Mouse (Mus musculus) thymus, postnatal 4 days (tissue): ENCODE data around the gene Ppm1j.
"Not testable (repeated sequence)": the region's sequence is repeated elsewhere in the genome, so short reads cannot be mapped to it uniquely, and the experiment has no call there.

Source experiments
- DNase-seq: peaks from one replicate; pipeline ENCODE4 v3.0.0; 2021

The Ppm1j gene

DNA sequence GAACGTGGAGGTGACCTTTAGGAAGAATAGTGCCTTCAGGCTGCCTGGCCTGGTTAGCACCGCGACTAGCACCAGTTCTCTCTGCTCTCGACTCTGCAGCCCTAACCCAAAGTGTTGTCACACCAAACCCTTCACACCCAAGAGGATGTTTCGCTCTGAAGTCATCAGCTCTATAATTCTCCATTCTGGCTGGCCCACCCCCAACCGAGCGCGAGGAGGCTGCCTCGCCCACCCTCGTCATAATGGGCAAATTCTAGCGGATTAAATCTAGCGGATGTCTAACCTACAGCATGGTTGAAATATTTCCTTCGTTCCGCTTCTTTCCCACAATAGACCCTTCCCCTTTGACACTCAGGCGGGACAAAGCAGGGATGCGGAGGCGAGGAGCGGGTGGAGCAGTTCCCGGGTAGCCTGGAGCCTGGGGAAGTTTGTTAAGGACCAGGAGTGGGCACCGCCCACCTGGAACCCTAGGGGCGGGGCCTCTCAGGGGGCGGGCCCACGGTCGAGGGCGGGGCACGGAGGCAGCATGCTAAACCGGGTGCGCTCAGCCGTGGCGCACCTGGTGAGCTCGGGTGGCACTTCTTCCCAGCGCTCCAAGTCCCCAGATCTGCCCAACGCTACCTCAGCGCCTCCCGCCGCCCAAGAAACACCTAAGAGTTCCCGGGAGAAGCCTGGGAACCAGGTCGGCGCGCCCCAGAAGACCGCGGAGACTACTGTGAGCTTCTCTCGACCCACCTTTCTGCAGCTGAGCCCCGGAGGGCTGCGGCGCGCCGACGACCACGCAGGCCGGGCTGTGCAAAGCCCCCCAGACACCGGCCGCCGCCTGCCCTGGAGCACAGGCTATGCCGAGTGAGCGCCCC, at the start of gene Ppm1j:
TSS of gene Ppm1j (plus strand) at position 496 of the 860 bp plus-strand sequence.
- DNase-seq = peak; percentile 80

DNA sequence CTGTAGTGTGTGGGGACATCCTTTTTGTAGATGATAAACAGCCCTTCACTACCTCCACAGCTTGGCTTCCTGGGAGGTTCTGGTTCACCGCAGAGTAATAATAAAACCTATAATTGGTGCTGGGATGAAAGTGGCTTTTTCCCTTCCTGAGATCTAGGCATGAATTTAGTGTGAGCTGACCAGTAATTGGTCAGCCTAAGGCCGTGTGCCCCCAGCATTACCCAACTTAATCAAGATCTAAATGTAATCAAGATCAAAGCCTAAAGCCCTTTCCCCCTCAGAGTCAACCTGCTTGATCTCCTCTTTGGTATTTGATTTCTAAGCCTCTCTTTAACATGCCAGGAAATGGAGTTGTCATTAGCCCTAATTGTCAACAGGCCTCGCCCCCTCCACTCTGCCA, 47.9 kb upstream of the Ppm1j start:
- no peak for DNase-seq

DNA sequence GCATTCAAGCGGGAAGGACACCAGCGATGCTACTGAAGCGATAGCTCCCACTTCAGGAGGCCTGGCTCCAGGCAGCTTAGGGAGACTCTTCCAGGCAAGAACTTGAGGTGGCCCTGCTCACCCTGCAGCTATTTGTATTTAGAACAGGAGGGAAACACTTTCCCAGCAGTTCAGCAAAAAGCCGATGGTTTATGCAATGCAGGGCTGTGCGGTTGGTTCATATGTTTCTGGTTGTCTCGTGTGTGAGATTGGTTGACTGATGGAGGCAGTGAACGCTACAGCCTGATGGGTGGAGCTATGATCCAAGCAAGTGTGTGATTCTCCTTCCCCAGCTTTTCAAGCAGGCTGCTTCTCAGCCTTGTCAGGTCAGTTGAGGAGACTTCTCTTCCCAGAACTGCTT, 46.2 kb upstream of the Ppm1j start:
- DNase-seq = no peak

DNA sequence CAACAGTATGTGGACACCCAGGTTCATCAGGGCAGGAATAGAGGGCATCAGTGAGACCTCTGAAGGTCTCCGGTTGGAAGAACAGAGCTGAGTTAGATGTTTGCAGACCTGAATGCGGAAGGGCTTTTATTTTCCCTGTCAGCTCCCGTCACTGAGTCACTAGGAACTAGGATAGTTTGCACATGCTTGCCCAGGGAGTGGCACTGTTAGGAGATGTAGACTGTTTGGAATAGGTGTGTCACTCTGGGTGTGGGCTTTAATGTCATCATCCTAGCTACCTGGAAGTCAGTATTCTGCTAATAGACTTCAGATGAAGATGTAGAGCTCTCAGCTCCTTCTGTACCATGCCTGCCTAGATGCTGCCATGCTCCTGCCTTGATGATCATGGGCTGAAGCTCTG, 38.9 kb upstream of the Ppm1j start:
- DNase-seq = no peak

DNA sequence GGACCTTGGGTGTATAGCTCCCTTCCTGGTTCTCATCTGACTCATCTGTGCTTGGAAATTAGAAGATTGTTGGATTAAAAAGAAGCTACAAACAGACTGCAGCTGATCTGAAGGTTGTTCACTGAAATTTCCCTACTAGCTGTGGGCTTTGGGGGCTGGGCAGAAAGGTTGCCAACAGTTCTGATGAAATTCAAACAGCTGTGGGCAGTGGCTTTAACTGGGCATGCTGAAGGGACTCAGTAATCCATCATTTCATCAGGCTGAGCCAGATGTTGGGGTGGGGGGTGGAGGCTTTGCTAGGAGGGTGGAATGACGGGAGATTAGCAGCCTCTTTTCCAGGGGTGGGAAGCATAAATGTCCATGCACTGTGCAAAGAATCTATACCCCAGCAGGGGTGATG, 37.7 kb upstream of the Ppm1j start:
- DNase-seq = no peak

DNA sequence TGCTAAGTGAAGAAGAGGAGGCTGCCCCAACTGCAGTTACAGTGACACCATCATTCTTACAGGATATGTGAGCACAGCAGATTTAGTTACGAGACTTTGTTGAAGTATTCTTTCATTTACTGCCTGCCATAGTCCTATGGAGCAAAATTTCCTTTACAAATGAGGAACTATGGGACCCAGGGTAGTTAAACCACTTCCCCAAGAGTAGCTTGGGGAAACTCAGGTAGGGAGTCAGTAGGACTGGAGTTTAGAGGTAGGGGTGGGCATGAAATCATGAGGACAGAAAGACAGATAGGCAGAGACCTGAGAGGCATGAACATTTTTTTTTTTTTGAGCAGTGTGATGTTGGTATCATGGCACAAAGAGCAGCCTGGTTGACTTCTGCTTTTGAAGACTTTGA, 37.0 kb upstream of the Ppm1j start:
- DNase-seq = no peak

DNA sequence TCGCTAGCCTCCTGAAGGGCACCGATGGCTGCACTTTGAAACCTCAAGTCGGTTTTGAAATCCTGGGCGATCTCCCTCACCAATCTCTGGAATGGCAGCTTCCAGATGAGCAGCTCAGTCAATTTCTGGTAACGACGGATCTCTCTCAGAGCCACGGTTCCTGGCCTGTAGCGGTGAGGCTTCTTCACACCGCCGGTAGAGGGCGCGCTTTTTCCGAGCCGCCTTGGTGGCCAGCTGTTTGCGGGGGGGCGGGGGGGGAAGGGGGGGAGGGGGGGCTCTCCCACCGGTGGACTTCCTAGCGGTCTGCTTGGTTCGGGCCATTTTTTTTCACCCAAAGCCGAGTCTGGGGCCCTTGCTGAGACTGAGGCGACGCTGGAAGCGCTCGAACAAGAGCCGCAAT, 28.0 kb upstream of the Ppm1j start:
- peak; percentile 75 for DNase-seq

DNA sequence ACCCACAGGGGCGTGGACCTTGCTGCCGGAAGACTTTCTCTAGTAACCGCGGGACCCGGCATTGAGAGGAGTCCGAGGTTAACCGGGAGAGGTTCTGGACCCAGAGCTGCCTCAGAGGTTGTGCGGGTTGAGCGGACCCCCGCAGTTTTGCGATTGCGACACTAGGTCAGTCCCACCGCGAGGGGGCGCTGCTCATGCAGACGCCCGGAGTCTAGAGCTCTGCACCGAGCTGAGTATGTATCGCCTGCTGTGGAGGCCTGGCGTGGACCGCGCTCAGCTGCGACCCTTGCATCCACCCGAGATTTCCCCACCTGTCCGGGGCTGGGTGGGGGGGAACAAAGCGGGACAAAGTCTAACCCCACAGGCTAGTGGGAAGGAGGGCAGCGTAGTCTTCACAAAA, 22.4 kb upstream of the Ppm1j start:
- DNase-seq = peak; percentile 91

DNA sequence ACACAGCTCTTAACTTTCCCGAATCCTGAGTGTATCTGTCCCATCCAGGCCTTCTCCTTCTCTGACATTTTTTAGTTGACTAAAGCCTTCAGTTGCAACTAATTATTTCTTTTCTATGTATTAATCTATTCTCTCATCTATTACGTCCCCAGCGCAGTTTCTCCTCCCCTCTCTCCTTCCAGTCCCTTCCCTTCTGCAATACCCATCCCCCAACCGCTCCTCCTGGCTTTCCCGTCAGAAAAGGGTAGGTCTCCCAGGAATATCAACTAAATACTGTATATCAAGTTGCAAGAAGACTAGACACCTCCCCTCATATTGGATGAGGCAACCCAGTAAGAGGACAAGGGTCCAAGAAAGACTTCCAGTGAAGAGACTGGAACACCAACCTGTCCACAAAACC, 22.0 kb upstream of the Ppm1j start:
- no peak for DNase-seq

DNA sequence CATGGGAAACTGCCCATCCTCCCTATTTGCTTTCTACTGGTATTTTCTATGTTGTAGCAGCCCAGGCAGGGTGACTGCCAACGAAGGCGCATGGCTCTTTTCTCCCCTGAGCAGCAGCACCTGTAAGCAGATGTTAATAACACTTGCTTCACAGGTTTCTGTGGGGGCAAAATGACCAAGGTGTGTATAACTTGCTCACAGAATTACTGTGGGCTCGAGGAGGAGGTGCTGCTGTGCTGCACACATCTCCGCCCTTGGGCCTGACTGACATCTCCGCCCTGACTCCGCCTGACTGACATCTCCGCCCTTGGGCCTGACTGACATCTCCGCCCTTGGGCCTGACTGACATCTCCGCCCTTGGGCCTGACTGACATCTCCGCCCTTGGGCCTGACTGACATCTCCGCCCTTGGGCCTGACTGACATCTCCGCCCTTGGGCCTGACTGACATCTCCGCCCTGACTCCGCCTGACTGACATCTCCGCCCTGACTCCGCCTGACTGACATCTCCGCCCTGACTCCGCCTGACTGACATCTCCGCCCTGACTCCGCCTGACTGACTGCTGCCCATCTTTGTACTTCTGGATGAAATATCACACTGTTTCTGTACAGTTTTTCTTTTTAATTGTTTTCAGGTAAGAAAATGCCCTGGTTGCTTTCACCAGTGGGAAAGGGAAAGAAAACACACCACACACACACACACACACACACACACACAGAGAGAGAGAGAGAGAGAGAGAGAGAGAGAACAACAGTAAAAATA, 18.6 kb upstream of the Ppm1j start:
- DNase-seq = not testable (repeated sequence)

DNA sequence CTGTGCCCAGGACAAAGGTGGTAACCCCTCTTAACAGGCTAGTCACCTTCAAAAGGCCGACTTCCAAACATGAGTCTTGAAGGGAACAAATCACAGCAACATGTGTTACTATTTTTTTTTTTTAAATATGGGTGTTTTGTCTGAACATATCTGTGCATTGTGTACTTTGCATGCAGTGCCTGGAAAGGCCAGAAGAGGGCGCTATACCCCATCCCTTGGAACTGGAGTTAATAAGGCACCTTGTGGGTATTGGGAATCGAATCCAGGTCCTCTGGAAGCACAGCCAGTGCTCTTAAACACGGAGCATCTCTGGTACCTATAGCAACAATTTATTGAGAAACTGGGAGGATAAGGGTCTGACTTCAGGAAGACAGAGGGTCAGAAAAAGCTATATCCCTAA, 15.8 kb upstream of the Ppm1j start:
- peak; percentile 64 for DNase-seq

DNA sequence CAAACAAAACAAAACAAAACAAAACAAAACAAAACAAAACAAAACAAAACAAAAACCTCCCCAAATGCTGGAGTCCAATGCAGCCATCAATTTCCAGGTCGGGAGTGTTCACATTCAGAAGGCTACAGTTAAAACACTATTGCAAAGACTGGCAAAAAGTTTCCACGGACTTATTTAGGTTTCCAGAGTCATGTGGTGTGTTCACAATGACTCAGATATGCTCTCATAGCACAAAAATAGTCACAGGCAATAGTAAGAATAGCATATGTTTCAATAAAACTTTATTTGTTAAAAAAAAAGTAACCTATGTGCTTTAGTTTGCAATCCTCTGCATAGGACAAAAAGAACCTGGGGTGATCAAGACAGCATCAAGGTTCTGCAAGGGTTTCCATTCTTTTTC, 13.7 kb upstream of the Ppm1j start:
- no peak for DNase-seq

DNA sequence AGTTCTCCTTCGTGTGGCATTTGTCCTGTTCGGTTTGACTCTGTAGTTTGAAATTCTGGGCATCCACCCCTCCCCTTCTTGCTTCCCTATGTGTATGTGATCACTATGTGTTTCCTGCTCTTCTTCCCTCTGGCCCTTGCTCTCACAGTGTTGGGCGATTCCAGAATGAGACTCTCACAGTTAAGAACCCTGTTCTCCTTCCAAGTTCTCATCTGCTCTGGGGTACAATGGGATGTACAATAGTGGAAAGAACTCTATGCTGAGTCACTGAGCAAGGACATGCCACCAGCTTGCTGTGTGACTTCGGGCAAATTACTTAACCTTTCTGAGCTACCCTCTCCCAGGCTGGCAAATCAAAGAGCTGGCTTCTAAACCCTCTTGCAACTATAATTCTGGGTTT, 13.1 kb upstream of the Ppm1j start:
- DNase-seq = no peak

DNA sequence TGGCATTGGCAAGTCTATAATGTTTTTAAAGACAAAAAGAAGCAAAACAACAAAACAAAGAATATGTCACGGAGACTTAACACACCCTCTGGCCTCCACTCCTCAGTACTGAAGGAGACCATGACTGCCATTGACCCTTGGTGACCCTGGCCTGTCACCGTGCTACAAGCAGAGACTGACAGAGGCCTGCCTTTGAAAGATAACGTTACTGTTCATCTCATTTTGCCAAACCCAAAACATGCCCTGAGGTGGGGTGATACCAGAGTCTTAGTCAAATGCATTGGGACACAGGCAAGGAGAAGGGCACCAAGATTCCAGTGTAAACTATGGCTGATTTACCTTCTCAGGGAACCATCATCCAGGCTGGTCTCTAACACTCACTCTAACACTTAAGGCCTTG, 11.7 kb upstream of the Ppm1j start:
- no peak for DNase-seq

DNA sequence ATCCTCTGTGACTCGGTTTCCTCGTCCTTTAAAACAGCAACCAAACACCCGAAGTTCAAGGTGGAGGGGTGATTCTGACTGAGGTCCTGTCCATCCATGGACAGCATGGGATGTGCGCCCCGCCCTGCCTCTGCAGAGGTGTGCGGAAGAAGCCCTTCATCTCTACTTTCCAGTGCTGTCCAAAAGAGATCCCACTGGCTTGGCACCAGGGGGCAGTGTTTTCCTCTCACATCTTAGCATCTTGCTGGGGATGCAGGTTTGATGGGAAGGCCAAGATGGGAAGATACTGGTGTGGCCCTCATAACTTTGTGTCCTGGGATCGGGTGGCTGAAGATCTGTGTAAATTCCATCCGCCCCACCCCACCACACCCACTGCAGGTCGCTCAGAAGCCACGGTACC, 10.8 kb upstream of the Ppm1j start:
- peak; percentile 72 for DNase-seq

DNA sequence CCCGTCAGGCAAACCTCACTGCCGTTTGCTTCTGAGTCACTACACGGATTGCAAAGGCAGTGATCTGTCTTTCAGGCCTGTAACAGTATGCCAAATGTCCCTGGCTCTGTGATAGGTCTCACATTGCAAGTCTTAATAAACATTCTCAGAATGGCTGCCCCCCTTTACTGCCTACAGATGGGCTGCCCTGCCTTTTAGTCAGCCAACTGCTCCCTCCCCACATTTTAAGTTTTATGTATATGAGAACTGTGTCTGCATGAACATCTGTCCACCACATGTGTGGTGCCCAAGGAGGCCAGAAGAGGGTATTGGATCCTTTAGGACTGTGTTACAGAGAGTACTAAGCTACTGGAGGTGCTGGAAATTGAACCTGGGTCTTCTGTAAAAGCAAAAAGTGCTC, 9.9 kb upstream of the Ppm1j start:
- no peak for DNase-seq

DNA sequence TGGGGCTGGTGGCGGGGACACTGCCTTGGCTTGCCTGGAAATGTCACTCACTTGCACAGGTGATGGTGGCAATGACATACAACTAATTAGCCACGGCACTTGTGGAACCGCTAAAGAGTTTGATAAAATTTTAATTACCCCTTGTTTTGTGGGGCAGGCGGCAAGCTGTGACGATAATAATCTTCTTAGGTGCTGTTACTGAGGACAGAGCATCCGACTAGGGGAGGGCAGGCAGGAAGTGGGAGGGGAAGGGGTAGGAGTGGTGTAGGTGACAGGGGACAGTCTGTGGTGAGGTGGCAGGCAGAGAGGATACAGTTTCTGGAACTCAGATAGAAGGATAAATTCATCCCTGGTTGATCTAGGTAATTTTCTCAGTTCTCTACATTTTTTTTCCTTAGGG, 9.4 kb upstream of the Ppm1j start:
- DNase-seq = peak; percentile 33

DNA sequence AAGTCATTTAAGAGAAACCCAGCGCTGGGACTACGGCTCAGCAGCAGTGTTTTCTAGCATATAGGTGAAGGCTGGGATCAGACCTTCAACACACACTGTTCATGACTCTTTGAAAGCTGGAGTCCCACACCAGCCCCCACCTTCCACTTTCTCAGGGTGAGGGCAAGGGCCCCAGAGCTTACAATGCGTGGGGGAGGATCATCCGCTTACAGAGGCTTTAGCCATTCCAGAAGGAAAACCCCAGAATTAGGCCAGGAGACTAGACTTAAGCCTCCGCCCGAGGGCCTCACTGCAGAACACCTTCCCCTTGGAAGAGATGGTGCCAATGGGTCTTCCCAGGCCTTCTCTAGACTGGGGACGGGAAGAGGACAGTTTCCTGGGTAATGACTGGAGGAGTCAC, 7.6 kb upstream of the Ppm1j start:
- peak; percentile 5 for DNase-seq

DNA sequence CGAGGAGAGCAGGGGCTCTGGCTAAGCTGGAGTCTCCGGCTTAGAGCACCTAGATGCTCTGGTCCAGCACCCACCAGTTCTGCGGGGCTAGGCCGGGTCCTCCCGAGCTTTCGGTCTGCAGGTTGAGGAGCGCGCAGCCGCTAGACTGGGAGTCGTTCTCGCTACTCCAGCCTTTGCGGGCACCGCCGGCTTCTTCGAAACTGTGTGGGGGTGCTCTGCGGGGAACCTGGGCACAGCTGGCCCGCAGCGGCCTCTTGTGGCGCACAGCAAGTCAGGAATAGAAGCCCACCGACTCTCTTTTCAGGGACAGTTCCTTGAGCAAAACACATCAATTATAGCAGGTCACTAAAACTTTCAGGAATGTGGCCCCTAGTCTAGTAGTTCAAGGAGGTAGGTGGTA, 3.5 kb upstream of the Ppm1j start:
- DNase-seq = peak; percentile 82

DNA sequence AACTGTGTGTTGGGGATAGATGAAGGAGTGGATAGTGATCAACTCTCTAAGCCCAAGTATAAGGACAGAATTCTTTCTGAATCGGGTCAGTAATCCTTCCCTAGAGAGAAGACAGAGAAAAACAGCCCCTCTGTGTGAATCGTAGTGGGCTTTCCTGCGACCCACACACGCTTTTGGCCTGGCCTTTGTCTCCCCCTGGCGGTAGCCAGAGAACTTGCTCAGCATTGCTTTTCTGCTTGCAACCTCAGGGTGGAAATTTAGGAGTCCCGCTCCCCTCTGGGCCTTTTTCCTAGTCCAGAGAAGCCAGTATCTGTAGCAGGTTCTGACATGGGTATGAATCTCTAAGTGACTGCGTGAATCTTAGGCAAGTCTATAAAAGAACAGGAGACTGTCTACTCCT, 907 bp upstream of the Ppm1j start:
- DNase-seq = peak; percentile 88

DNA sequence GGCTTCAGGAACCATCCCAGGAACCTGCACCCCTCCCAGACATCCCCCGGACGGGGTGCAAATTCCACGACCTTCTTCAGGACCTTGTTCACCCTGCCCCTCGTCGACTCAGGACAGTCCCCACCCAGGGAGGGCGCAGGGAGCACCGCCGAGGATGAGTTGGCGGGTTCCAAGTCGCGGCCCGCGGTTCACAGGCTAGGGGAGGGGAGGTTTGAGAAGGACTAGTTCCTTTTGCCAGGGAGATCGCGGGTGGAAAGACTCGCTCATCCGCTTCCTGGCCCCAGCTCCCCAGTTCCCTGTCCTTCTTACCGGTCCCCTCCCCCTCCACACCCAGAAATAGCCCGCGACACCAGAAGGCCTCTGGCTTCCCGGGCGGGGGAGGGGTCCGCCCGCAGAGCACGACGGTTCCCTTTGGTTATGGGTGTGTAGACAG, 631 bp downstream of the Ppm1j start, which contains the start of gene Fam19a3:
TSS of gene Fam19a3 (minus strand) at position 370 of the 433 bp plus-strand sequence.
- DNase-seq = peak; percentile 59

DNA sequence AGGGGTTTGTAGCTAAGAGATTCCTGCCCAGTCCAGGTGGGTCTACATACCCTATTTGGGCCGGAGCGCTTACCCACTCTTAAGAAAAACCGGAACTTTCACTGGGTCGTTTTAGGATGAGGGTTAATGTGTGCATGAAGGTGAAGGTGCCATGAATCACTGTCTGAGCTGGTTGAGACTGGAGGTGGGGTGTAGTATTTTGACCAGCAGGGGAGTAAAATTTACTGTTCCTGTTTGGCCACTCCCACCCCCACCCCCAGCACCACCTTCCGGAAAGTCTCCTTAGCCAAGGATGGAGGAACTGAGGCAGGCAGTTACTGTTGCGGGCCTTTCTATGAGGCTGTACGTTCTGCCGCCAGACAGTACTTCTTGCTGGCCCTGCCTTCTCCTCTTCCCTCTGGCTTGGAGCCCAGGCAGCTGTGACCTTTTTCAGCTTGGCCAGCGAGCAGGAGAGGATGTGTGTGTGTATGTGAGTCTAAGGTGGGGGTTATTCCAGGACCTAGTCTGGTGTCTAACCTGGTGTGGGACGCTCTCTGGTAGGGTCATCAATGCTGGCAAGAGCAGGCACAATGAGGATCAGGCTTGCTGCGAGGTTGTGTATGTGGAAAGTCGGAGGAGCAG, 1.3 kb downstream of the Ppm1j start:
- DNase-seq = no peak

DNA sequence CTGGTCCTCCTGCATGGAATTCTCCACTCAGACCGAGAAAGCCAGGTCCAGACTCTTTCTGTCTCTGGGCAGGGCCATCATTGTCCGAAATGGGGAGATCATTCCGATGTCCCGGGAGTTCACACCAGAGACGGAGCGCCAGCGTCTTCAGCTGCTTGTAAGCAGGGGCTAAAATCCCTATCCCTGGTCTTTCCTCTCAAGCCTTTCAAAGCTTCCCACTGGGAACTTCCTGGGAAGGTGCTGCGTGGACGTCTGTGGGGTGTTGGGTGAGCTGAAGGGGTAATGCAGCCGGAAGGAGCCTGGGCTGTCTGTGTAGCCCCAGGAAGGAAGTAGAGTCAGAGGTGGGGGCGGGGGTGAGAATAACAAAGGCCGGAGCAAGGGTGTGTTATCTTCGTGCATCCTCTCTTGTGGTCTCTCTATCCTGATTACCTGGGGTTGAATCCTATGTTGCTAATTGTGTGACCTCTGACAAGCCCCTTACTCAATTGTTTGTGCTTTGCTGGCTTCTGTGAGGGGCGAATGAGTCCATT, 3.2 kb downstream of the Ppm1j start:
- DNase-seq = peak; percentile 49

DNA sequence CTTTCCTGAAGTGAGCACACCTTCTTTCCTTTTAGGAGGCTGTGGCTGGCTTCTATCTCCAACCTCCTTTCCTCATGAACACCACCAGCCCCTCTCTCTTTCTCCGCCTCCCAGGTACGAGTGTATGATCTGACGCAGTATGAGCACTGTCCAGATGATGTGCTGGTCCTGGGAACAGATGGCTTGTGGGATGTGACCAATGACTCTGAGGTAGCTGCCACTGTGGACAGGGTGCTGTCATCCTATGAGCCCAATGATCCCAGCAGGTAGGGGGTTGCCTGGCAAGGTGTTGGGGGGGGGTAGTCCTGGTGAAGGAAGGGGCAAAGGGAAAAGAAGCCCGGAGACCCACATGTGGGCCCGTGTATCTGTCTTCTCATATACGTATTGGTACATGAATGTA, 4.4 kb downstream of the Ppm1j start:
- DNase-seq = no peak
